Mouse (Mus musculus) midbrain, postnatal 0 days (tissue): ENCODE data around the gene Smtnl1. TPM values are rescaled to one million over a fixed set of nuclear protein-coding genes. Genes with fewer than 3 reads are reported as not detected.

Experiments used
- ATAC-seq: fragments of 200-750 bp; cut with Nextera tagmentation; 2 replicates; pipeline ENCODE4 v1.8.0; 2017; ENCODE audit warnings: moderate number of reproducible peaks, mild to moderate bottlenecking, moderate TSS enrichment, moderate library complexity; ENCODE audit not compliant: low FRiP score
- DNase-seq: peaks from one replicate; pipeline ENCODE4 v3.0.0-alpha.2; 2015; ENCODE audit warnings: low spot score
- H3K27ac ChIP-seq: fragments of 300-500 bp; sonication (generic); 2 replicates; pipeline ENCODE4 v1.5.1; 2014; ENCODE audit warnings: low read depth, mild to moderate bottlenecking, low read length, mixed read lengths
- H3K27me3 ChIP-seq: fragments of 300-500 bp; sonication (generic); 2 replicates; pipeline ENCODE4 v1.6.1; 2014; ENCODE audit warnings: low read length, control low read depth, mixed read lengths; ENCODE audit not compliant: insufficient read depth
- H3K36me3 ChIP-seq: fragments of 300-500 bp; sonication (generic); 2 replicates; pipeline ENCODE4 v1.6.1; 2014; ENCODE audit warnings: low read length, control low read depth, mixed read lengths; ENCODE audit not compliant: insufficient read depth
- H3K4me1 ChIP-seq: fragments of 300-500 bp; sonication (generic); 2 replicates; pipeline ENCODE4 v1.6.1; 2014; ENCODE audit warnings: mild to moderate bottlenecking, control low read depth, antibody characterized with exemption, low read length, mixed read lengths; ENCODE audit not compliant: insufficient read depth
- H3K4me2 ChIP-seq: fragments of 300-500 bp; sonication (generic); 2 replicates; pipeline ENCODE4 v1.6.1; 2014; ENCODE audit warnings: low read depth, mild to moderate bottlenecking, low read length, mixed read lengths; ENCODE audit not compliant: poor library complexity, severe bottlenecking
- H3K4me3 ChIP-seq: fragments of 300-500 bp; sonication (generic); 2 replicates; pipeline ENCODE4 v1.5.1; 2014; ENCODE audit warnings: low read depth, mild to moderate bottlenecking, low read length, moderate library complexity
- H3K9ac ChIP-seq: fragments of 300-500 bp; sonication (generic); replicated peaks from 2 replicates; pipeline ENCODE4 v1.6.1; 2014; ENCODE audit warnings: mild to moderate bottlenecking, low read length, moderate library complexity, mixed read lengths; ENCODE audit not compliant: poor library complexity, severe bottlenecking
- H3K9me3 ChIP-seq: fragments of 300-500 bp; sonication (generic); 2 replicates; pipeline ENCODE4 v1.6.1; 2016; ENCODE audit warnings: low read length, control low read depth
- CTCF ChIP-seq: IDR thresholded peaks from 2 replicates; pipeline ENCODE4 v1.5.1; 2016; ENCODE audit warnings: antibody characterized with exemption, mild to moderate bottlenecking
- WGBS: fragments of 180-500 bp; shearing (Covaris S2); extraction: QIAGEN DNeasy Blood & Tissue Kit; methylation state at CpG from one replicate; pipeline ENCODE4 v1.1.7; 2014; 5-methylcytosine and 5-hydroxymethylcytosine counted together
- polyA plus RNA-seq: library from polyadenylated mRNA; unstranded; fragments of >200 nt; fragmentation: Nextera tagmentation; extraction: Ambion mirVana; gene quantifications from 2 replicates; pipeline ENCODE4 v1.2.1, GENCODE M21; 2015
- total RNA-seq: library from RNA; depleted of rRNA; stranded (reverse); fragments of >200 nt; gene quantifications from 2 replicates; pipeline ENCODE4 v1.2.3, GENCODE M21; 2014

Smtnl1 gene
- total and polyA plus RNA-seq, 2 experiments from 2014 or later: not detected

- Histone ChIP-seq H3K27me3 (peaks cover 38% of the 10 kb centered on the region), H3K9me3 (no peaks in the 10 kb centered on the region), H3K27ac (no peak overlapping the region), H3K36me3 (no peaks in the 10 kb centered on the region), H3K4me3 (peak overlapping the region; percentile 51), H3K4me2 (peak overlapping the region; percentile 99), H3K4me1 (peaks cover 11% of the 10 kb centered on the region), H3K9ac (peak overlapping the region; percentile 33)
- WGBS: under 1% methylated on average over 54 of the region's 54 CpGs
- ATAC-seq: peak; percentile 71
- DNase-seq: peak; percentile 51
- TF ChIP-seq CTCF: no peak
These were observed 17.7 kb upstream of the Smtnl1 start for GRCm38 (mm10) chr2:84840016-84840747.

GRCm38 (mm10) chr2:84838993-84839980 is 16.8 kb upstream of the Smtnl1 start:
- Histone ChIP-seq H3K27me3 (peaks cover 38% of the 10 kb centered on the region), H3K4me2 (peak overlapping the region; percentile 99), H3K9ac (0 out of 2 replicates have a peak overlapping the region, but pooled peaks have one; percentile 33), H3K36me3 (no peaks in the 10 kb centered on the region), H3K4me3 (peak overlapping the region; percentile 51), H3K9me3 (no peaks in the 10 kb centered on the region), H3K27ac (no peak overlapping the region), H3K4me1 (peaks cover 11% of the 10 kb centered on the region)
- 1% methylated on average over 47 of the region's 47 CpGs for WGBS
- no peak for ATAC-seq
- DNase-seq: no peak
- no peak for TF ChIP-seq CTCF

GRCm38 (mm10) chr2:84838593-84838949 is 16.1 kb upstream of the Smtnl1 start, which contains the start of gene Slc43a1:
TSS of gene Slc43a1 (plus strand) at chr2:84838850.
- H3K27ac ChIP-seq: no peak within 1 kb of the TSS
- H3K4me2 ChIP-seq: peak within 1 kb of the TSS; percentile 99
- no peaks in the 10 kb centered on the region for H3K36me3 ChIP-seq
- DNase-seq (no peak), ATAC-seq (no peak)
- peaks cover 11% of the 10 kb centered on the region for H3K4me1 ChIP-seq
- H3K27me3 ChIP-seq: peaks cover 38% of the 10 kb centered on the region
- no peak for TF ChIP-seq CTCF
- peak within 1 kb of the TSS; percentile 51 for H3K4me3 ChIP-seq
- no peaks in the 10 kb centered on the region for H3K9me3 ChIP-seq
- 22% methylated on average over 10 of the region's 10 CpGs for whole genome bisulfite sequencing
- no peak within 1 kb of the TSS for H3K9ac ChIP-seq

GRCm38 (mm10) chr2:84837817-84838592 is 15.6 kb upstream of the Smtnl1 start:
- Histone ChIP-seq H3K36me3 (no peaks in the 10 kb centered on the region), H3K4me3 (no peak overlapping the region), H3K9ac (no peak overlapping the region), H3K27me3 (peaks cover 38% of the 10 kb centered on the region), H3K4me1 (peaks cover 11% of the 10 kb centered on the region), H3K4me2 (no peak overlapping the region), H3K27ac (no peak overlapping the region), H3K9me3 (no peaks in the 10 kb centered on the region)
- ATAC-seq (no peak), DNase-seq (no peak)
- 27% methylated on average over 9 of the region's 9 CpGs for WGBS
- no peak for TF ChIP-seq CTCF

- Histone ChIP-seq H3K4me2 (no peak overlapping the region), H3K27me3 (peaks cover 38% of the 10 kb centered on the region), H3K4me1 (peaks cover 11% of the 10 kb centered on the region), H3K9me3 (no peaks in the 10 kb centered on the region), H3K4me3 (no peak overlapping the region), H3K27ac (no peak overlapping the region), H3K36me3 (no peaks in the 10 kb centered on the region), H3K9ac (no peak overlapping the region)
- no peak for DNase-seq
- WGBS: 70% methylated on average over 8 of the region's 8 CpGs
- no peak for TF ChIP-seq CTCF
- ATAC-seq: no peak
These were observed 14.7 kb upstream of the Smtnl1 start for GRCm38 (mm10) chr2:84837107-84837506.
